Comparison of ENCODE assay signal across 20 mouse cellular contexts in the genomic region with DNA sequence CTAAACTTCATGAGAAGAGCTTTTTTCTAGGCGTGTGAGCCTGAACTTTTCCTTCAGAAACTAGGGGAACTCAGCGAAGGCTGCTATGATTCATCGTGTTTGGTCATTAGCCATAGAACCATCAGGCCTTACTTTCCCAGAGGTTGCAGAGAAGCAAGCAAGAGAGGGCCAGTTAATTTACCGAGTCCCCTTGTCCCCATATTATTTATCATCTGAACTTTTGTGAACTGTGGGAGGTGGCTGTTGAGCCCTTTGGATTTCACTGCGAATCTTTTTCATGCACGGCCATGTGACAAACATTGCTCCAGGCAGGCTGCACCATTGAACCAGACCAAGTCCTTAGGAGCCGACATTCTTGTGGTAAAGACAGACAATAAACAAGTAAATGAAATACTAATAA.
A peak's percentile ranks its signal among the peaks of the same experiment; 100 is the strongest.
DNase-seq lines count a peak whose midpoint lies in the region; TF ChIP-seq lines count a peak whose summit lies in the region.
"Had no signal": no experiment of that assay in that cellular context is flagged by ENCODE, and none has a peak within 500 bp of the region (broad histone marks: within the 10 kb centered on the region; RNA-seq: fewer than 3 reads in every experiment).

No protein-coding gene starts in this region.

- no peak for TF ChIP-seq CTCF in kidney, adult 2 months (conservative IDR thresholded peaks at IDR 0.05; ENCODE audit: insufficient read depth, insufficient read length, low read depth, low read length)

- H3K4me1 ChIP-seq in heart, embryonic 10.5 days: peaks cover 14% of the 10 kb centered on the region
- 0 out of 2 replicates have a peak, but pooled peaks cover 5% of the 10 kb centered on the region for H3K4me1 ChIP-seq in kidney, adult 2 months (ENCODE audit: control insufficient read depth, insufficient read depth, low read length)
- H3K4me1 ChIP-seq: limb, embryonic 12.5 days; liver, embryonic 13.5 days; midbrain, embryonic 12.5 days; neural tube, embryonic 13.5 days had no signal

- no peaks in the 10 kb centered on the region; the same call in 1 of the 2 replicates for H3K27me3 ChIP-seq in heart, embryonic 10.5 days (ENCODE audit: insufficient read depth, poor library complexity, severe bottlenecking)
- no peaks in the 10 kb centered on the region for H3K27me3 ChIP-seq in kidney, adult 2 months (replicated peaks; ENCODE audit: control insufficient read depth, insufficient read depth, low read length)
- H3K27me3 ChIP-seq: embryonic facial prominence, embryonic 13.5 days; limb, embryonic 12.5 days; liver, embryonic 13.5 days; midbrain, embryonic 12.5 days; neural tube, embryonic 13.5 days had no signal

- 82% methylated on average over 7 of the region's 7 CpGs for WGBS in heart, embryonic 10.5 days
- 53% methylated on average over 7 of the region's 7 CpGs for WGBS in kidney, adult 2 months

- DNase-seq in heart, embryonic 10.5 days (ENCODE audit: low spot score): peak; percentile 46
- DNase-seq in heart, adult 8-10 months (ENCODE audit: low spot score): no peak
- peak; percentile 28 for DNase-seq in 3T3-L1 (ENCODE audit: low read depth, low spot score)
- DNase-seq in kidney, adult 2 months: peak; percentile 68
- peak; percentile 60 for DNase-seq in kidney, postnatal 14 days
- no peak for DNase-seq in B cell, adult 2 months
- no peak for DNase-seq in right cerebral cortex, postnatal 25 days
- no peak for DNase-seq in layer of hippocampus, adult 11-12 months (ENCODE audit: low spot score)
- DNase-seq: cerebellum, adult 2 months; heart, adult 2 months; heart, postnatal 14 days; liver, embryonic 13.5 days; thymus, postnatal 25 days had no signal

- no peaks in the 10 kb centered on the region for H3K36me3 ChIP-seq in heart, embryonic 10.5 days
- no peaks in the 10 kb centered on the region for H3K36me3 ChIP-seq in kidney, adult 2 months (ENCODE audit: control insufficient read depth, insufficient read depth, low read length)
- H3K36me3 ChIP-seq: embryonic facial prominence, embryonic 13.5 days; forebrain, embryonic 10.5 days; limb, embryonic 12.5 days; liver, embryonic 13.5 days; midbrain, embryonic 12.5 days; neural tube, embryonic 13.5 days had no signal

- H3K27ac ChIP-seq in heart, embryonic 10.5 days: no peak overlapping the region
- no peak overlapping the region for H3K27ac ChIP-seq in kidney, adult 2 months (ENCODE audit: insufficient read depth, low read depth, low read length)
- H3K27ac ChIP-seq: embryonic facial prominence, embryonic 13.5 days; forebrain, embryonic 10.5 days; heart, adult 2 months; hindbrain, embryonic 14.5 days; limb, embryonic 12.5 days; liver, embryonic 13.5 days; macrophage; midbrain, embryonic 12.5 days; neural tube, embryonic 13.5 days had no signal

- no peak for TF ChIP-seq POLR2A in kidney, adult 2 months (IDR thresholded peaks at IDR 0.05; ENCODE audit: low read depth, low read length)

- no peaks in the 10 kb centered on the region for H3K9me3 ChIP-seq in heart, embryonic 10.5 days
- H3K9me3 ChIP-seq: embryonic facial prominence, embryonic 13.5 days; forebrain, embryonic 10.5 days; limb, embryonic 12.5 days; liver, embryonic 13.5 days; midbrain, embryonic 12.5 days; neural tube, embryonic 13.5 days had no signal

- H3K4me3 ChIP-seq in heart, embryonic 10.5 days: no peak overlapping the region
- H3K4me3 ChIP-seq in kidney, adult 2 months (ENCODE audit: insufficient read depth, low read depth, low read length): no peak overlapping the region
- H3K4me3 ChIP-seq: embryonic facial prominence, embryonic 13.5 days; forebrain, embryonic 10.5 days; heart, adult 2 months; limb, embryonic 12.5 days; liver, embryonic 13.5 days; midbrain, embryonic 12.5 days; neural tube, embryonic 13.5 days had no signal

Comparison
In these comparisons a context has a peak if more than half of its experiments do, and no peak if none do; other contexts are left out.
1. DNase-seq: peak in heart, embryonic 10.5 days (single experiment), 3T3-L1 (single experiment), kidney, adult 2 months (single experiment) and kidney, postnatal 14 days (single experiment); none in heart, adult 8-10 months (single experiment), B cell, adult 2 months (0 of 2), right cerebral cortex, postnatal 25 days (single experiment) and layer of hippocampus, adult 11-12 months (single experiment).